Mouse (Mus musculus): ENCODE results near the gene Gnl3. TPM values are rescaled to one million over a fixed set of nuclear protein-coding genes. Genes with fewer than 3 reads are reported as not detected.

Gnl3 gene
- 76.7 and 80.8 TPM in 2 replicates for polyA plus RNA-seq (2015; fragmentation: Nextera tagmentation; extraction: Ambion mirVana)

DNA sequence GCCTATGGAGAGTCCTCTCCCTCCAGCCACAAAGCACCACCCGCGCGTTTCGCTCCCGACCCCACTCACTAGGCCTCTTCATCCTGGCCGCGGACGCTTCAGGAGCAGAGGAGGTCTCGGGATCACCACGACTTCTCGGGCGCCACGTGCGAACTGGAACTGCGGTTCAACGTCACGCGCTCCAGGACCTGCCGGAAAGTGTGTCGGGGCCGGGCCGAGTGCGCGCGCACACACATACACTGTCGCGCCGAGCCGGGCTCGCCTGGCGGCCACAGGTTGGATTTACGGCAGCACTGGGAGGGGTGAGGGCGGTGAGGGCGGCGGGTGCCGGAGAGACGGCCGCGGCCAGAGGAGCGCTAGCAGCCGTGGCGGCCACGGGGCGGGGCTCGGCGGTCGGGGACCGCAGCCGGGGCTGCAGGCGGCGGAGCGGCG is at the start of gene Gnl3, which contains the start of gene Pbrm1:
Gene Gnl3 (minus strand): TSS at position 293 of the 432 bp plus-strand sequence.
Gene Pbrm1 (plus strand): TSS at position 279 of the 432 bp plus-strand sequence.
- ATAC-seq, result peak; percentile 96
- WGBS, result under 1% methylated on average over 49 of the region's 53 CpGs
- H3K9me3 ChIP-seq (replicated peaks), result no peaks in the 10 kb centered on the region
- H3K9ac ChIP-seq, result peak within 1 kb of the TSS; percentile 88
- peaks cover 43% of the 10 kb centered on the region for H3K4me1 ChIP-seq
- no peaks in the 10 kb centered on the region for H3K27me3 ChIP-seq
- H3K4me2 ChIP-seq, result peak within 1 kb of the TSS; percentile 88
- H3K4me3 ChIP-seq, result peak within 1 kb of the TSS; percentile 78
- peaks cover 52% of the 10 kb centered on the region for H3K36me3 ChIP-seq (ENCODE audit: poor library complexity, severe bottlenecking)
- H3K27ac ChIP-seq, result peak within 1 kb of the TSS; percentile 99

DNA sequence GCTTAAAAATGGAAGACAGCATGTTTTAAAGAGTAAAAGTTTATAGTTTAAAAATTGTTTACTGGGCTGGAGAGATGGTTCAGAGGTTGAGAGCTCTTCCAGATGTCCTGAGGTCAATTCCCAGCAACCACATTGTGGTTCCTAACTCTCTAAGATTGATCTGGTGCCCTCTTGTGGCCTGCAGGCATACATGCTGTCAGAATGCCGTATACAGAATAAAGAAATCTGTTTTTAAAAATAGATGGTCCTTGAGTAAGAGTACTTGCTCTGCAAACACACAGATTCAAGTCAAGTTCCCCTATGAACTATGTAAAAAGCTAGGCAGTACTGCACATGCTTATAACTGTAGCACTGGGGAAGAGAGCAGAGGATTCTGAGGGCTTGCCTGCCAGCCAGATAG is 43.3 kb upstream of the Gnl3 start:
- Histone ChIP-seq H3K36me3 (ENCODE audit: poor library complexity, severe bottlenecking) (peaks cover 75% of the 10 kb centered on the region), H3K4me1 (no peaks in the 10 kb centered on the region), H3K27ac (no peak overlapping the region), H3K27me3 (no peaks in the 10 kb centered on the region), H3K4me3 (no peak overlapping the region), H3K4me2 (no peak overlapping the region), H3K9me3 (replicated peaks) (no peaks in the 10 kb centered on the region), H3K9ac (no peak overlapping the region)
- ATAC-seq, result no peak
- WGBS, result 68% methylated on average over 1 of the region's 1 CpGs

DNA sequence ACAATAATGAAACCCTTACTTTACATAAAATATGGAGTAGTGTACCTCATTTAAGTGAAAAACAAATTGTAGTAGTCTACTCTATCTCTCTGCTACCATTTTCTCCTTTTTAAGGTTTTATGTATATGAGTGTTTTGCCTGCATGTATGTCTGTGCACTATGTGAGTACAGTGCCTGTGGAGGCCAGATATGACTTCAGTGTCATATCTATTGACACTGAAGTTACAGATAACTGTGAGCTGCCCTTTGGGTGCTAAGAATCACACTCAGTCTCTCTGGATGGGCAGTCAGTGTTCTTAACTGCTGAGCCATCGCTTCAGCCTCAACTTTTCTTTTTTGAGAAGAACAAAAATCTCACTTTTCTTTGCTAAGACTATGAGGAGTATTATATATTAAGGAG is 26.9 kb upstream of the Gnl3 start:
- Histone ChIP-seq H3K4me1 (no peaks in the 10 kb centered on the region), H3K9me3 (replicated peaks) (no peaks in the 10 kb centered on the region), H3K27ac (no peak overlapping the region), H3K36me3 (ENCODE audit: poor library complexity, severe bottlenecking) (peaks cover 77% of the 10 kb centered on the region), H3K9ac (no peak overlapping the region), H3K4me3 (no peak overlapping the region), H3K27me3 (no peaks in the 10 kb centered on the region), H3K4me2 (no peak overlapping the region)
- WGBS, result 92% methylated on average over 1 of the region's 1 CpGs
- no peak for ATAC-seq

DNA sequence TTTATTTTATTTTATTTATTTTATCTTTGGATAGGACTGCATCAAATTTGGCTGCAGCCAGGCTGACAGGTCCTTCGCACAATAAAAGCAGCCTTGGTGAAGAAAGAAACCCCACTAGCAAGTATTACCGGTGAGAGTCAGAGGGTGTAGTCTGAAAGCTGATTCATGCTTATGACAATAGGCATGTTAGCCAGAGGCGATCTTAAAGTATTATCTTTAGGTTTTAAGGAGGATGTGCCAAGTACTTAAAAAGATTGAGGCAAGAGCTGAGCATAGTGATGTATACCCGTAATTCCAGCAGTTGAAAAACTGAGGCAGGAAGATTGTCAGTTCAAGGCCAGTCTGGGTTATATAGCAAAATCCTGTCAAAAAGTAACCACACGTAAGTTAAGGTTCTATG is 26.3 kb upstream of the Gnl3 start:
- H3K9me3 ChIP-seq (replicated peaks), result no peaks in the 10 kb centered on the region
- H3K9ac ChIP-seq, result no peak overlapping the region
- peaks cover 75% of the 10 kb centered on the region for H3K36me3 ChIP-seq (ENCODE audit: poor library complexity, severe bottlenecking)
- no peaks in the 10 kb centered on the region for H3K4me1 ChIP-seq
- no peaks in the 10 kb centered on the region for H3K27me3 ChIP-seq
- ATAC-seq, result no peak
- WGBS, result 94% methylated on average over 5 of the region's 5 CpGs
- no peak overlapping the region for H3K4me3 ChIP-seq
- no peak overlapping the region for H3K27ac ChIP-seq
- no peak overlapping the region for H3K4me2 ChIP-seq

DNA sequence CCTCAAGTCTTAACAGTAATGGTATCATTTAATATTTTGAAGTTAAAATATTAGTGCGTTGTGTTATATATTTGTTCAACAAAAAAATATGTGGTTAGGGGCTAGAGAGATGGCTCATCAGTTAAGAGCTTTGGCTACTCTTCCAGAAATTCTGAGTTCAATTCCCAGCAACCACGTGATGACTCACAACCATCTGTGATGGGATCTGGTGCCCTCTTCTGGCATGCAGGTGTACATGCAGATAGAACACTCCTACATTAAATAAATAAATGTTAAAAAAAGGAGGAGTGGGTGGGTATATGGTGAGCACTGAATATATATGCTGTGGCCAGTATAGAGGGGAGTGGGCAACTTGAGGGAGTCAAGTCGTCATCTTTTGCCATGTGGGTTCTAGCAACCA is 6.8 kb upstream of the Gnl3 start:
- ATAC-seq, result no peak
- 78% methylated on average over 3 of the region's 3 CpGs for WGBS
- Histone ChIP-seq H3K36me3 (ENCODE audit: poor library complexity, severe bottlenecking) (peaks cover 77% of the 10 kb centered on the region), H3K9me3 (replicated peaks) (no peaks in the 10 kb centered on the region), H3K4me2 (no peak overlapping the region), H3K4me3 (no peak overlapping the region), H3K27me3 (no peaks in the 10 kb centered on the region), H3K27ac (no peak overlapping the region), H3K4me1 (peaks cover 19% of the 10 kb centered on the region), H3K9ac (no peak overlapping the region)

DNA sequence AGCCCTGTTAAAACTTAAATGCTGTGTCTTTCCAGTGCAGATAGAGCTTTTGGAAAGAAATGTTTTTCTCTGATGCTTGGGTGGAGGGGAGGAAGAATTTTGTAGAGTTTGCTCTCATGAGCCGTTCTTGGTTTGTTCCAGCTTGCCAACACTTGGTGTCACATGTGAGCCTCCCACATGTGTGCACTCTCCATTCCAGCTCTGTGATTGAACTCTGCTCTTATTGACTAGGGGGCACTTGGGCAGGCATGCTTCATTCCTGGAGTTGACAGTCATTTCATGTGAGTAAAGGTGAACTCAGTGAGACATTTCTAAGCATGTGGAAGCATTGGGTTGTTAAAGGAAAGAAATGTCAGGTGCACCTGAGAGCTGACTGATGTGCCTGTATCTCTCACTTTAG is 3.6 kb upstream of the Gnl3 start:
- Histone ChIP-seq H3K4me1 (peaks cover 37% of the 10 kb centered on the region), H3K27me3 (no peaks in the 10 kb centered on the region), H3K36me3 (ENCODE audit: poor library complexity, severe bottlenecking) (peaks cover 50% of the 10 kb centered on the region), H3K4me2 (no peak overlapping the region), H3K9ac (no peak overlapping the region), H3K27ac (no peak overlapping the region), H3K9me3 (replicated peaks) (no peaks in the 10 kb centered on the region), H3K4me3 (no peak overlapping the region)
- ATAC-seq, result no peak
- 61% methylated on average over 1 of the region's 1 CpGs for WGBS

DNA sequence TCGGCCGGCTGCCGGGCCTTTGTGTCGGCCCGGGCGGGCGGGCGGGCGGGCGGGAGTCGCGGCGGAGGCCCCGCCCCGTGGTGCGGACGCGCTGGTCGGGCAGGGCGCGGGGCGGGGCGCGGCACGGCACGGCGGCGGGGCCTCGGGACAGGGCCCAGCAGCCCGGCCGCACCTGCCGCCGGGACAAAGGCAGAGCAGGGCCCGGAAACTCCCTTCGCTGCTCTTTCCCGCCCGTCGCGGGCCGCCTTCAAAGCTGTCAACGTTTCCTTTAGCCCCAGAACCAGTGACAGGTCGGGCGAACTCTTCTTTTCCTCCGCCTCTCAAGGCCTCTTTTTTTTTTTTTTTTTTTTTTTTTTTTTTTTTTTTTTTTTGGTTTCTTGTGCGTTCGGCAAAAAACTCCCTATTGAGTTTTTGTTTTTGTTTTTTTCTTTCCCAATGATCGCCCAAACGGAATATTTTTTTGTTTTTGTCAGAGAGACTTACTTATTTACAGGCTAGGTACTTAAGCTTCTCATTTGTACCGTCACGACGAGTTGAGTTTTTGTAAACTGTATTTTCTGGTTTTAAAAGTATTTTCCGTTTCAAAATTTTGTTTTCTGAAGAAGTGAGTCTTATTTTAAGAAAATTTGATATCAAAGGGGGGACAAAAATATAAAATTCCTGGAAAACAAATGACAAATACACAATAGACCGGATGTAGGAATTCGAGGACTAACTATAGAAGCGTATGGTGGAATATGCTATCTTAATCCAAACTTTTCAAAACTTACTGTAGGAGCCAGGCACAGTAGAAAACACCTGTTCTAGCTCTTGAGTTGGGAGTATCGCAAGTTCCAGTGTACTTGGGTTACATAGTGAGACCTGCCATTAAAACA is 616 bp upstream of the Gnl3 start:
- H3K9me3 ChIP-seq (replicated peaks), result no peaks in the 10 kb centered on the region
- H3K4me3 ChIP-seq, result peak overlapping the region; percentile 78
- ATAC-seq, result peak; percentile 95
- peaks cover 50% of the 10 kb centered on the region for H3K36me3 ChIP-seq (ENCODE audit: poor library complexity, severe bottlenecking)
- WGBS, result 7% methylated on average over 26 of the region's 56 CpGs
- H3K27ac ChIP-seq, result peak overlapping the region; percentile 99
- H3K9ac ChIP-seq, result peak overlapping the region; percentile 88
- peak overlapping the region; percentile 88 for H3K4me2 ChIP-seq
- peaks cover 43% of the 10 kb centered on the region for H3K4me1 ChIP-seq
- H3K27me3 ChIP-seq, result no peaks in the 10 kb centered on the region

DNA sequence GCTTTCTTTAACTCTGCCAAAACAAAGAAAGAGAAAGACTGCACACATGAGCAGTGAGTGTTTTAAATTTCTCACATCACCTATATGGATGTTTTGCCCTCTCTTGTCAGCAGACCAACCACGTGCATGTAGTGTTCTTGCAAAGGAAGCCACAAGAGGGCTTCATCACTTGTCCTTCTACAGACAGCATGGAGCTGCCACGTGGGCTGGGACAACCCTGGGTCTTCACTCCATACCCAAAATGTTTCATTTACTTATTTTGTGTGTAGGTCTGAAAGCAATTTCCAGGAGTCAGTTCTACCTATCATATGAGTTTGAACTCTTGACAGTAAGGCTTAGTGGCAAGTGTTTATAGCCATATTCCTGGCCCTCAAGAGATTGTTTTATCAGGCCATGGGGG is 1.1 kb downstream of the Gnl3 start:
- Histone ChIP-seq H3K9ac (peak overlapping the region; percentile 88), H3K4me3 (peak overlapping the region; percentile 78), H3K27me3 (no peaks in the 10 kb centered on the region), H3K9me3 (replicated peaks) (no peaks in the 10 kb centered on the region), H3K27ac (no peak overlapping the region), H3K4me1 (peaks cover 42% of the 10 kb centered on the region), H3K36me3 (ENCODE audit: poor library complexity, severe bottlenecking) (peaks cover 54% of the 10 kb centered on the region), H3K4me2 (peak overlapping the region; percentile 88)
- WGBS, result 1% methylated on average over 2 of the region's 2 CpGs
- no peak for ATAC-seq

DNA sequence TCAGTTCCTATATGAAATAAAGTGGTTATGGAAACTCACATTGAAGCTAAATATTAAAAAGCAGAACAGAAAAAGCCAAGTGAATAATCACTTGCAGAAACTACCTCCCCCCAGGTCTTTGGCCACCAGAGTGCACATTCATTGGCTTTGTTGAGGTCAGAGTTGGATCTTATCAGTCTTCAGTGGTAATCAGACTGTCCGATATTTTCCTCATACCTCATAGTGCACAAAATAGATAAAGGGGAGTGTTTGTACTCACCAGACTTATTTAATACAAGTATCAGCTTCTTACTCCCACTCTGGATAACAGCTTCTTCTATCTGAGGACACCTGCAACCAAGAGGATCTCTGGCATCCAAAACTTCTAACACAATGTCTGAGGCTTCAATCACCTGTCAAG is 2.9 kb downstream of the Gnl3 start:
- Histone ChIP-seq H3K27ac (no peak overlapping the region), H3K4me3 (no peak overlapping the region), H3K4me2 (no peak overlapping the region), H3K9me3 (replicated peaks) (no peaks in the 10 kb centered on the region), H3K4me1 (peaks cover 26% of the 10 kb centered on the region), H3K36me3 (ENCODE audit: poor library complexity, severe bottlenecking) (peaks cover 64% of the 10 kb centered on the region), H3K27me3 (no peaks in the 10 kb centered on the region), H3K9ac (no peak overlapping the region)
- no peak for ATAC-seq
- WGBS, result 83% methylated on average over 1 of the region's 1 CpGs

DNA sequence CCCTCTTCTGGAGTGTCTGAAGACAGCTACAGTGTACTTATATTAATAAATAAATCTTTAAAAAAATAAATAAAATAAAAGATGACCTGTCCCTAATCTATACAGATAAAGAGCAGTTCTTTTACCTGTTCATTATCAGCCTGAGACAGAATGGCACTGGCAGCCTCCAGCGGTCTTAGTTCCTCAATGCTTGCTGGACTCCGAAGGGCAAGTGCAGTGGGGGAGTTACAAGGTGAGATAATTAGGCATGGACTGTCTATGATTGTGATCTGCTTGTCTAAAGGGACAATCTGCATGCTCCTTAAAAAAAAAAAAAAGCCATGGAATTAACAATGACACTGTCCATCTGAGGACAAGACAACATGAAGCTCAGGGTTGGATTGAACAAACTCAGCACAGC is 5.0 kb downstream of the Gnl3 start:
- Histone ChIP-seq H3K36me3 (ENCODE audit: poor library complexity, severe bottlenecking) (peaks cover 84% of the 10 kb centered on the region), H3K4me2 (no peak overlapping the region), H3K4me1 (peaks cover 15% of the 10 kb centered on the region), H3K4me3 (no peak overlapping the region), H3K27me3 (no peaks in the 10 kb centered on the region), H3K9me3 (replicated peaks) (no peaks in the 10 kb centered on the region), H3K9ac (no peak overlapping the region), H3K27ac (no peak overlapping the region)
- ATAC-seq, result no peak
- WGBS, result 97% methylated on average over 2 of the region's 2 CpGs

DNA sequence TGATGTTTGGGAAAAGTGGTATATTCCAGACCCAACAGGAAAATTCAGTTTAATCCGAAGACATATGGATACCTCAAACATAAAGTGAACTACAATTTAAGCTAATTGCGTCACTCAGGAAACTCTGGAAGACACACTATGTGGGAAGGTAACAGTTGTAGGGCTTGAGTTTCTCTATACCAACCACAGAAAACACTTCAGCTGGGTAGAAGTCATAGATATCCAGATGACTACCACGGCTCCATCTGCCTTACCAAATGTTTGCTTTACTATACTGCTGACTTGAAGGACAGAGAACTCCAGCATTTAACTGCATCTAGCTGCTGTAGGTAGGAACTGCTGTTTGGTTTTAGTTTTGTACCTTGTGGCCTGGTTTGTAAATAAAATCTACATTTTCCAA is 7.4 kb downstream of the Gnl3 start:
- 95% methylated on average over 3 of the region's 3 CpGs for WGBS
- H3K9me3 ChIP-seq (replicated peaks), result no peaks in the 10 kb centered on the region
- ATAC-seq, result no peak
- H3K27me3 ChIP-seq, result no peaks in the 10 kb centered on the region
- no peak overlapping the region for H3K9ac ChIP-seq
- H3K4me1 ChIP-seq, result no peaks in the 10 kb centered on the region
- H3K36me3 ChIP-seq (ENCODE audit: poor library complexity, severe bottlenecking), result peaks cover 95% of the 10 kb centered on the region
- H3K27ac ChIP-seq, result no peak overlapping the region
- no peak overlapping the region for H3K4me3 ChIP-seq
- H3K4me2 ChIP-seq, result no peak overlapping the region

DNA sequence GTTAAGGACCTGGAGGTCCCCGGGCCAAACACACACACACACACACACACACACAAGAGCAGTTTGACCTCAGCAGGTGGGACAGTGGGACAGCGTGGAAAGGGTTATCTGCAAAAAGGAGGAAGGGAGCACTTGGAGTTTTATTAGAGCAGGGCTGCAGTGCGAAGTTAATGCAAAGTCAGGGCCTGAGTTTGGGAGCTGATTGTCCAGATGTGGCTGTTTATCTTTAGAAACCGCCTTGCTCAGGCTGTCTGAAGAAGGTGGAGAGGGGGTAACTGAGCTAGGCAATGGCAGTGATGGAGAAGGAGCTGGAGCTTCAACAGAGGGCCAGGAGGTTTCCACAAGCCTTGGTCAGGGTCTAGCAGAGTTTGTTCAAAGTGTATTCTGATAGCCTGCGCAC is 12.2 kb downstream of the Gnl3 start:
- Histone ChIP-seq H3K27me3 (no peaks in the 10 kb centered on the region), H3K36me3 (ENCODE audit: poor library complexity, severe bottlenecking) (peaks cover 47% of the 10 kb centered on the region), H3K4me3 (no peak overlapping the region), H3K4me2 (no peak overlapping the region), H3K27ac (no peak overlapping the region), H3K9ac (no peak overlapping the region), H3K9me3 (replicated peaks) (no peaks in the 10 kb centered on the region), H3K4me1 (peaks cover 8% of the 10 kb centered on the region)
- ATAC-seq, result no peak
- 89% methylated on average over 5 of the region's 5 CpGs for WGBS
